ENCODE assay signal across 8 mouse cellular contexts in genomic region chr13:54565201-54565581, GRCm38 (mm10). TPM values are rescaled to one million over a fixed set of nuclear protein-coding genes. Genes with fewer than 3 reads are reported as not detected.
DNase-seq lines count a peak whose midpoint lies in the region; ATAC-seq lines count a peak whose summit lies in the region.

4833439L19Rik (minus strand) TSS chr13:54565435.

- H3K36me3 ChIP-seq in intestine, embryonic 14.5 days (ENCODE audit: control insufficient read depth, insufficient read depth, low read length) = peaks cover 32% of the 10 kb centered on the region

- peak within 1 kb of the TSS; percentile 97 for H3K4me3 ChIP-seq in intestine, embryonic 14.5 days (ENCODE audit: low read depth, low read length)

- no peaks in the 10 kb centered on the region for H3K9me3 ChIP-seq in intestine, embryonic 14.5 days (ENCODE audit: control insufficient read depth, low read length)

- peak; percentile 94 to 97 for DNase-seq in adrenal gland, adult (ENCODE audit: inconsistent age in 2 of 2, low spot score in 1 of 2)
- peak; percentile 99 for DNase-seq in embryo, embryonic 10.5 days (ENCODE audit: low spot score)
- DNase-seq in gastrocnemius, postnatal 25 days = peak; percentile 90
- DNase-seq in intestine, embryonic 14.5 days (ENCODE audit: low spot score) = peak; percentile 97
- peak; percentile 93 to 95 for DNase-seq in left cerebral cortex, postnatal 14 days (ENCODE audit: low spot score in 2 of 2)
- peak; percentile 94 for DNase-seq in mesoderm, embryonic 11.5 days (ENCODE audit: low read depth, low spot score)
- peak; percentile 91 to 92 for DNase-seq in right cerebral cortex, postnatal 36 days (ENCODE audit: low spot score in 2 of 2)
- DNase-seq in yolk sac, embryonic 10.5 days (ENCODE audit: low spot score) = peak; percentile 90

- H3K27ac ChIP-seq in intestine, embryonic 14.5 days (ENCODE audit: low read depth) = peak within 1 kb of the TSS; percentile 43; the same call in 1 of the 2 replicates

- H3K4me1 ChIP-seq in intestine, embryonic 14.5 days (replicated peaks; ENCODE audit: control insufficient read depth, insufficient read depth, low read length) = peaks cover 8% of the 10 kb centered on the region

- peak within 1 kb of the TSS; percentile 90 for H3K4me2 ChIP-seq in intestine, embryonic 14.5 days (ENCODE audit: low read length)

- H3K27me3 ChIP-seq in intestine, embryonic 14.5 days (replicated peaks; ENCODE audit: control insufficient read depth, insufficient read depth, low read length) = no peaks in the 10 kb centered on the region

- peak within 1 kb of the TSS; percentile 97 for H3K9ac ChIP-seq in intestine, embryonic 14.5 days (ENCODE audit: low read length)

- intact Hi-C loops in left cerebral cortex, postnatal 14 days (cut with DNase I) = no loop called here

- ATAC-seq in intestine, embryonic 14.5 days (replicated peaks; ENCODE audit: low FRiP score, low TSS enrichment, low read depth) = peak; percentile 95

- WGBS in intestine, embryonic 14.5 days = 0% methylated on average over 27 of the region's 27 CpGs

RNA-seq across cellular contexts. Expression of gene 4833439L19Rik, which starts in this region (rescaled TPM):
- 100 to 1,000 TPM; 145 to 160 TPM for total RNA-seq in gastrocnemius, postnatal 25 days (2021)
- 128 and 136 TPM in 2 replicates for polyA plus RNA-seq in intestine, embryonic 14.5 days (2014; fragmentation: Nextera tagmentation; extraction: Ambion mirVana)
- total RNA-seq in left cerebral cortex, postnatal 14 days (2021) = 100 to 1,000 TPM; 149 to 151 TPM

Comparison
In these comparisons a context has a peak if more than half of its experiments do, and no peak if none do; other contexts are left out.
1. Peak in every context shown above with its lines: DNase-seq, ATAC-seq, H3K4me3 ChIP-seq and H3K27ac ChIP-seq.